Mouse (Mus musculus) MEL-GATA-1-ER (cell line): ENCODE data around the gene Srd5a3.

ENCODE experiments used
- DNase-seq: peaks from one replicate; pipeline ENCODE4 v3.0.0-alpha.2; 2012; ENCODE audit warnings: low read depth; ENCODE audit errors: extremely low read depth

Srd5a3 gene

GRCm38 (mm10) chr5:76190609-76191008 is 50.5 kb downstream of the Srd5a3 start:
- no peak for DNase-seq

GRCm38 (mm10) chr5:76193075-76193474 is 53.0 kb downstream of the Srd5a3 start:
- no peak for DNase-seq

- DNase-seq: peak; percentile 44
These were observed 54.4 kb downstream of the Srd5a3 start for GRCm38 (mm10) chr5:76194377-76194945.

- no peak for DNase-seq
These were observed 59.3 kb downstream of the Srd5a3 start for GRCm38 (mm10) chr5:76199346-76199745.

GRCm38 (mm10) chr5:76203171-76203570 is 63.1 kb downstream of the Srd5a3 start:
- DNase-seq: no peak
